Mouse (Mus musculus): ENCODE measurements around the gene Clip3. TPM values are rescaled to one million over a fixed set of nuclear protein-coding genes. Genes with fewer than 3 reads are reported as not detected.

Gene Clip3
- polyA plus RNA-seq, 1 experiment from 2014 or later = 99.2 TPM

DNA sequence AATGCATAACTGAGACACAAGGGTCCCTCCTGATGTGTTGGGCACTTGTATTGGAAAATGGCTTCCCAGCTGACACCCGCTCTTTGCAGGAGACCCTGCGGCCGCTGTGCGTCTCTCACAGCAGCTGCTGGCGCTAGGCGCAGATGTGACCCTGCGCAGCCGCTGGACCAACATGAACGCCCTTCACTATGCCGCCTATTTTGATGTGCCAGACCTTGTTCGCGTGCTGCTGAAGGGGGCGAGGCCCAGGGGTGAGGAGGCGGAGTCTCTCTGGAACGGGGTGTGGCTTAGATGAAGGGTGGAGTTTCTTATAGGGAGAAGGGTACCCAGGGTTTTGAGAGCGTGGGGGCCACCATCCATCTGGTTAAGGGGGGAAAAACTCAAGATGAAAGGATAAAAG, 5.7 kb downstream of the Clip3 start:
- Histone ChIP-seq H3K9me3 (no peaks in the 10 kb centered on the region), H3K36me3 (peaks cover 86% of the 10 kb centered on the region), H3K4me3 (replicated peaks) (no peak overlapping the region), H3K4me2 (replicated peaks) (no peak overlapping the region), H3K4me1 (replicated peaks) (peaks cover 29% of the 10 kb centered on the region), H3K9ac (replicated peaks) (no peak overlapping the region), H3K27me3 (no peaks in the 10 kb centered on the region), H3K27ac (no peak overlapping the region)
- WGBS = 86% methylated on average over 16 of the region's 16 CpGs
- ATAC-seq = no peak

DNA sequence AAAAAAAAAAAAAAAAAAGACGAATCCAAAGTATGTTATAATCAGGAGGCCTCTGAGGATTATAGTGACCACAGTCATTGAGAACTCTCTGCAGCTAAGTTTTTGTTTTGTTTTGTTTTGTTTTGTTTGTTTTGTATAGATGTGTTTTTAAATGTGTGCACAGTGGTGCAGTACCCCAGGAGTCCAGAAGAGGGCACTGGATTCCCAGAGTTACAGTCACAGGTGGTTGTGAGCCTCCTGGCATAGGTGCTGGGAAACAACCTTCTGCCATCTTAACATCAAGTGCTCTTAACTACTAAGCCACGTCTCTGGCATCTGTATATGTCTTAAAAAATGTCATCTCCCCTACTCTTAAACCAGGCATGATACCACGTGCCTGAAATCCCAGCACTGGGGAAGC, 9.4 kb downstream of the Clip3 start:
- Histone ChIP-seq H3K27ac (no peak overlapping the region), H3K4me3 (replicated peaks) (no peak overlapping the region), H3K36me3 (peaks cover 91% of the 10 kb centered on the region), H3K27me3 (no peaks in the 10 kb centered on the region), H3K9ac (replicated peaks) (no peak overlapping the region), H3K9me3 (no peaks in the 10 kb centered on the region), H3K4me1 (replicated peaks) (no peaks in the 10 kb centered on the region), H3K4me2 (replicated peaks) (no peak overlapping the region)
- 49% methylated on average over 3 of the region's 3 CpGs for WGBS
- no peak for ATAC-seq

DNA sequence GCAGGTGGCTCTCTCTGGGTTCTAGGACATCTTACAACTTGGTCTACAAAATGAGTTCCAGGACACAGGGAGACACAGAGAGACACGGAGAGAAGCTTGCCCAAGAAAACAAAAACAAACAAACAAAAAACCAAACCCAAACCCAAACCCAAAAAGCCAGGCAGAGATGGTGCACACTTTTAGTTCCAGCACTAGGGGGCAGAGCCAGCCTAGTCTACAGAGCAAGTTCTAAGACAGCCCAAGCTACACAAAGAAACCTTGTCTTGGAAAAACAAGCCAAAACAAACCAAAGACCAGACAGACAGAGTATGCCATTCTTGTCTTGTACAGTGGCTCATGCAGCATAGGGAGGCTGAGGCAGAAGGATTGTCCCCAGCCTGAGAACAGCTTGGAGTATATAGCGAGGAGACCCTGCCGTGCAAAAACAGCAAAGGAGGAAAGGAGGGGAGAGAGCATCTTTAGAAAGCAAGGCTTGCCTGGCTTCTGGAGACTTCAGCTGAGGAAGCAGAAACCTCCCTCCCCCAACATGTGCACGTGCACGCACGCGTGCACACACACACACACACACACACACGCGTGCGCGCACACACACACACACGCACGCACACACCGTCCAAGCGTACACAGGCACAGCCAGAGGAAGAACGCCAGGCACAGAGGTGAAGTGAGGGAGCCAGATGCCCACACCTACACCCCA, 14.7 kb downstream of the Clip3 start:
- WGBS = 94% methylated on average over 16 of the region's 16 CpGs

DNA sequence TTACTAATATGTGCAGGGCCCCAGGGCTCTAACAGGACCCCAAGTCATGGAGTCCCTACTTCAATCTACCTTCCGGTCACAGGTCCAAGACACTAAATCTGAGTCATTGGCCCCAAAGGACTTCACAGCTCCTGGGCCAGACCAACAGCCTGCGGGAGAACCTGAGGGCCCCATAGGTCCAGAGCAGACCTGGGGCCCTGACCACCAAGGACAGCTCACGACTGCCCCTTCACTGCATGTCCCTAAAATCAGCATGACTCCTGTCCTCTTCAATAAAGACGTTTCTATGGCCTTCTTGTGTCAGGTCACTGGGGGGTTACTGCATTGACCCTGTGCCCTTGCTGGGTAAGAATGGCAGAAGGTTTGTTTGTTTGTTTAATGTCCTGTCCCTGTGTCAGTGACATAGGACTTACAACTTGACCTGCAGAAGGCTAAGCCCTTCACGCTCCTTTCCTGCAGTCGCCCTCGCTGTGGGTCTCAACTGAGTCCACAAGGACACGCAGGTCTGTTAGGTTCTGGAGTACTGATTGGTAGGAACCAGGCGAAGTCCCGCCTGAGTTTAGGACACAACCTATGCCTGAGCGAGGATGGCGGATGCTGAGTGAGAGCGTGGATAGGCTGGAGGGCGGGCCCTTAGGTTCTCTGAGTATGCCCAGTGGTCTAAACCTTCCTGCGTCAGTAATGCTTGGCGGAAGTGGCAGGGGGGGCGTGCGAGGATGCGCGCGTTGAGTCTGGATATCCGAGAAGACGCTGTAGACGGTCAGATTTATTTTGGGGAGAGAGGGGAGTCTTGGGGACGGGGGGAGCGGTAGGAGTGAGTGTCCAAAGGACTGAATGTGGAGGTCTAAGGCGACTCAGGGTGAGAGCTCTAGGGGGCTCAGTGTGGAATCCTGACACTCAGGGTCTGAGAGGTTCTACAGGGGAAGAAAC, 16.8 kb downstream of the Clip3 start, which contains the start of gene Alkbh6:
Alkbh6 (plus strand) TSS at position 642 of the 930 bp plus-strand sequence.
- H3K4me3 ChIP-seq (replicated peaks) = peak within 1 kb of the TSS; percentile 77
- peaks cover 52% of the 10 kb centered on the region for H3K36me3 ChIP-seq
- WGBS = 4% methylated on average over 27 of the region's 27 CpGs
- H3K4me1 ChIP-seq (replicated peaks) = peaks cover 24% of the 10 kb centered on the region
- H3K4me2 ChIP-seq (replicated peaks) = peak within 1 kb of the TSS; percentile 76
- peak within 1 kb of the TSS; percentile 82 for H3K9ac ChIP-seq (replicated peaks)
- H3K27ac ChIP-seq = peak within 1 kb of the TSS; percentile 81
- ATAC-seq = peak; percentile 100
- no peaks in the 10 kb centered on the region for H3K9me3 ChIP-seq
- no peaks in the 10 kb centered on the region for H3K27me3 ChIP-seq

More for the DNA sequence above, 14.7 kb downstream of the Clip3 start:
- ATAC-seq = no peak
- Histone ChIP-seq H3K4me1 (replicated peaks) (peaks cover 24% of the 10 kb centered on the region), H3K27me3 (no peaks in the 10 kb centered on the region), H3K36me3 (peaks cover 57% of the 10 kb centered on the region), H3K27ac (no peak overlapping the region), H3K9ac (replicated peaks) (no peak overlapping the region), H3K4me2 (replicated peaks) (no peak overlapping the region), H3K4me3 (replicated peaks) (no peak overlapping the region), H3K9me3 (no peaks in the 10 kb centered on the region)

DNA sequence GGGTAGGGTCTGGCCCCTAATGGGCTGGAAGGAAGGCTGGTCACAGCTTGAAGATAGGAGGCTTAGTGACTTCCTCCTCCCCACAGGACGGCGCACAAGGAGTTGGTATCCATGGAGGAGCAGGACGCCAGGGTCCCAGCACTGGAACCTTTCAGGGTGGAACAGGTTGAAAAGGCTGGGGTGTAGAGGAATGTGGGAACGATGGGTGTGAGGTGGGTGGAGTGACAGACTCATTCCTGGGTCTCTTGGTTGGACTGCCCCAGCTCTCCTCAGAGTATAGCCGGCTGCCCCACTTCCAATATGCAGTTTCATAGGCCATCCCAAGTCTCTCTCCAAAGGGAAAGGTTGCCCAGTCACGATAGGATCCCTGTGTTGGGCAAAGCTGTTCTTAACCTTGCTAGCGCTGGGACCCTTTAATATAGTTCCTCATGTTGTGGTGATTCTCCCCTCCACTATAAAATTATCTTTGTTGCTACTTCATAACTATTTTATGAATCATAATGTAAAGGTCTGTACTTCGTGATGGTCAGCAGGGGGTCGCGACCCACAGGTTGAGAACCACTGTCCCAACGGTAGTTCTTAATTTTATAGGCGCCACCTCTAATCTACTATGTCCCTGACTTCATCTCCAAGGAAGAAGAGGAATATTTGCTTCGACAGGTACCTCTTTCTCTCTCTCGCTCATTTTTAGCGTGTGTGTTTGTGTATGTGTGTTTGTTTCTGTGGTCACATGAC, 18.0 kb downstream of the Clip3 start:
- peak overlapping the region; percentile 82 for H3K9ac ChIP-seq (replicated peaks)
- no peak overlapping the region for H3K27ac ChIP-seq
- peak overlapping the region; percentile 76 for H3K4me2 ChIP-seq (replicated peaks)
- no peaks in the 10 kb centered on the region for H3K9me3 ChIP-seq
- H3K36me3 ChIP-seq = peaks cover 50% of the 10 kb centered on the region
- no peak for ATAC-seq
- WGBS = 69% methylated on average over 15 of the region's 15 CpGs
- peak overlapping the region; percentile 77 for H3K4me3 ChIP-seq (replicated peaks)
- peaks cover 25% of the 10 kb centered on the region for H3K4me1 ChIP-seq (replicated peaks)
- H3K27me3 ChIP-seq = no peaks in the 10 kb centered on the region

DNA sequence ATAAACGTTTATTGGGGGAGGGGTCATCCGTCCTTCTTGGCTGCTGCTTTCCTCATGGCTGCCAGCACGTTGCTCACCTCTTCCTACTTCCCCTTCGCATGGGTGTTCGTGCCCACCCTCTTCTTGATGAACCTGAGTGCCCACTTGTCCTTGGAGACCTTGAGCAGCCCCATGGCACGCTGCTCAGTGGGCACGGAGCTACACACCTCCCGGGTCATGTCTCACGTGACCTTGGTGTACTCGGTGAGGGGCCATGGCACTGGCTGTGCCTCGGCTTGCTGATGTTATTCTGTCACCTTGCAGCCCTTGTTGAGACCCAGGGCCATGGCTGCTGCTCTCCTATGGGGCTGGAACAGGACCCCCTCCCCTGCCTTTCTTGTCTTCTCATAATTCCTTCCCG, 18.6 kb downstream of the Clip3 start:
- Histone ChIP-seq H3K4me1 (replicated peaks) (peaks cover 28% of the 10 kb centered on the region), H3K27ac (no peak overlapping the region), H3K27me3 (no peaks in the 10 kb centered on the region), H3K9ac (replicated peaks) (0 out of 2 replicates have a peak overlapping the region, but pooled peaks have one; percentile 5), H3K4me2 (replicated peaks) (peak overlapping the region; percentile 76; the same call in 1 of the 2 replicates), H3K36me3 (peaks cover 47% of the 10 kb centered on the region), H3K4me3 (replicated peaks) (no peak overlapping the region), H3K9me3 (no peaks in the 10 kb centered on the region)
- WGBS = 89% methylated on average over 12 of the region's 12 CpGs
- no peak for ATAC-seq

DNA sequence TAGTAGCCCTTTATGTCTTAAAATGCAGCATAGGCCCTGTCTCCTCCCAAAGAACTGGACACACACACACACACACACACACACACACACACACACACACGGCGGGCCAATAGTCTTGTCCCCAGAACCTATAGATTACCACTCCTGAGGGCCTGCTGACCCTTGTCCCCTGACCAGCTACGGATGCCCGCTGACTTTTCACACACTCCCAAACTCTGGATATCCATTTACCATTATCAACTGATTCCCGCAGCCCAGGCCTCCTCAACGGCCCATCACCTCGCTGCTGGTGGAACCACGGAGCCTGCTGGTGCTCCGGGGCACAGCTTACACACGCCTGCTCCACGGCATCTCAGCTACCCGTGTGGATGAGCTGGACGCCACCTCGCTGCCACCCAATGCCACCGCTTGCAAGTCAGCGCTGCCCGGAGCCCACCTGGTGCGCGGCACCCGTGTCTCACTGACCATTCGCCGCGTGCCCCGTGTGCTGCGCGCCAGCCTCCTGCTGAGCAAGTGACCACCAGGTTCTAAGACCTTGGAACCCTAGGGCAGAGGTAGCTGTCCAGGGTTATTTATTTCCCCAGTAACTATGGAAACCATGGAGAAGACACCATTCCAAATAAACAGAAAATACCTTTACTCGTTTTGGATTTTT, 22.3 kb downstream of the Clip3 start:
- no peak overlapping the region for H3K4me3 ChIP-seq (replicated peaks)
- no peak overlapping the region for H3K27ac ChIP-seq
- H3K4me2 ChIP-seq (replicated peaks) = no peak overlapping the region
- no peaks in the 10 kb centered on the region for H3K27me3 ChIP-seq
- no peaks in the 10 kb centered on the region for H3K9me3 ChIP-seq
- no peak for ATAC-seq
- WGBS = 53% methylated on average over 27 of the region's 27 CpGs
- peaks cover 25% of the 10 kb centered on the region for H3K36me3 ChIP-seq
- peaks cover 20% of the 10 kb centered on the region for H3K4me1 ChIP-seq (replicated peaks)
- no peak overlapping the region for H3K9ac ChIP-seq (replicated peaks)

DNA sequence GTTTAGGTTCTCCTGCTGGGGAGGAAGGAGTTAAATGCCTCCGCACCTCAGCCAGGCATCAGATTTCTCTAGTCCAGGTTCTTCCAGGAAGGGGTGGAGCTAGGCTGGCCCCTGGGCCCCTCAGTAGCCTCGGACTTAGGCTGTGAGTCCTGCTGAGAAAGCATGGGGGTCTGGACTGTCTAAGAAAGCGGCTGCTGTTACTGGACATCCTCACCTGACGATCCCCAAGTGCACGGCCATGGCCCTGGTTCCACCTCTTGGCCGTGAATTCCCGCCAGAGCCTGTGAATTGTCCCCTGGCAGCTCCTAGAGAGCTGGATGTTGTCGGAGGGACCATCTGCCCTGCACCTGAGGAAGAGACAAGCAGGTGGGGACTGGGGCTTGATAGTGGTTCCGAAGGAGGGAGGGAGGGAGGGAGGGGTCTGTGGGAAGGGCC, 23.2 kb downstream of the Clip3 start, which contains the start of gene Syne4:
Syne4 (plus strand) TSS at position 87 of the 435 bp plus-strand sequence.
- WGBS = 3% methylated on average over 9 of the region's 9 CpGs
- ATAC-seq = no peak
- H3K4me1 ChIP-seq (replicated peaks) = peaks cover 13% of the 10 kb centered on the region
- no peaks in the 10 kb centered on the region for H3K9me3 ChIP-seq
- H3K4me3 ChIP-seq (replicated peaks) = no peak within 1 kb of the TSS
- no peaks in the 10 kb centered on the region for H3K27me3 ChIP-seq
- H3K36me3 ChIP-seq = peaks cover 25% of the 10 kb centered on the region
- H3K27ac ChIP-seq = no peak within 1 kb of the TSS
- H3K9ac ChIP-seq (replicated peaks) = peak within 1 kb of the TSS; percentile 32; the same call in 1 of the 2 replicates
- peak within 1 kb of the TSS; percentile 7; the same call in 1 of the 2 replicates for H3K4me2 ChIP-seq (replicated peaks)

DNA sequence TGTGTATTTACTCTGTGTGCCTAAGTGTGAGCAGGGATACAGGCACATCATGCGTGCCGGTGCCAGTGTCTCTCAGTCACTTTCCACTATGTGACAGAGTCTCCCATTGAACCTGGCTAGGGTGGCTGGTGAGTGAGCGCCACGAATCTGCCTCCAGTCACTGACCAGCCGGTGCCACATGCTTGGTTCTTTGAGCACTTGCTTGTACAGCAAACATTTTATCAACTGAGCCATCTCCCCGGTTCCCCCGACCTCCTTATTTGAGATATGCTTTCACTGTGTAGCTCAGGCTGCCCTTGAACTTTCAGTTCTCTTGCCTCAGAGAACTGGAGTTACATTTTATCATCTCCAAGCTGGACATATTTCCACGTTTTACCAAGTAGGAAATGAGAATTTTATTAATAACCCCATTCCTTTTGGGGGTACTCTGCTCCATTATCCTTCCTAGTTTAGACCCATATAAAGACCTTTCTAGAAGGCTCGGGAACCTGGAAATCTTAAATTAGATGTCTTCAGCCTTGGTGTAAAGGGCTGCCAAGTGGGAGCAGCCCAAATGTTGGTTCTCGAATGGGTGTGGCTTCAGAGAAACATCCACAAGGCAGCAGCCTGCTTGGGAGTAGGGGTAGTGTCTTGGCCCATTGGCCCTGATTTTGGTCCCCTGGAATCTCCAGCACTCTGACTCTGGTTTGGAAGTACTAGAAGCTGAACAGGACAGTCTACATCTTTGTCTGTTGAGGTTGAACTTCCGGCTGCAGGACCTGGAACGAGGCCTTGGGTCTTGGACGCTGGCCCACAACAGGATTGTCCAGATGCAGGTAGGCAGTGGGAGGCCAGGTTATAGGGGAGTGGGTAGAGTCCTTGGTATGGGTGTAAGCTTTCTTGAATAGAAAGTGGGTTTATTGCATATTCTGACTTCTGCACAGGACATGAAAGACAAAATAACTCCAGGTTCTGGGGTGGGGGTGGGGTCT, 24.3 kb downstream of the Clip3 start:
- Histone ChIP-seq H3K4me2 (replicated peaks) (no peak overlapping the region), H3K9ac (replicated peaks) (no peak overlapping the region), H3K9me3 (no peaks in the 10 kb centered on the region), H3K27me3 (no peaks in the 10 kb centered on the region), H3K4me1 (replicated peaks) (peaks cover 8% of the 10 kb centered on the region), H3K4me3 (replicated peaks) (no peak overlapping the region), H3K27ac (no peak overlapping the region), H3K36me3 (peaks cover 25% of the 10 kb centered on the region)
- no peak for ATAC-seq
- 81% methylated on average over 13 of the region's 13 CpGs for WGBS

DNA sequence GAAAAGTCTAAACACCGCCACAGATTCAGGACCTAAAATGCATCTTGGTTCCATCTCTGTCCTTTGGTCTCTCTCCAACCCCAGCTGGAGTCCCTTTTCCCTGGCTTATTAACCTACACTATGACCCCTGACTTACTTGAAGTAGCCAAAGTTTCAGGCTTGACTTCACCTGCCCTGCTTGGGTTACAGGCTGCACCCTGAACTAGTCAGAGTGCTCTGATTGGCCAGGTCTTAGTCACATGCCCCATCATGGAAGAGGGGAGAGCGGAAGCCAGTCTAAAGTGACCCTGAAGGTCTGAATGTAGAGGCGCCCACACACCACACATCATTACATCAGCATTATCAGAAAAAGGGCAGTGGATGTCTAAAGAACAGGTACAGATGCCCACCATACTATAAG, 26.6 kb downstream of the Clip3 start:
- ATAC-seq = no peak

More for the DNA sequence above, 26.6 kb downstream of the Clip3 start:
- no peak overlapping the region for H3K4me2 ChIP-seq (replicated peaks)
- H3K9me3 ChIP-seq = no peaks in the 10 kb centered on the region
- no peak overlapping the region for H3K9ac ChIP-seq (replicated peaks)
- H3K27me3 ChIP-seq = no peaks in the 10 kb centered on the region
- peaks cover 5% of the 10 kb centered on the region; the same call in 1 of the 2 replicates for H3K36me3 ChIP-seq
- H3K27ac ChIP-seq = no peak overlapping the region
- WGBS = 95% methylated on average over 3 of the region's 3 CpGs
- H3K4me3 ChIP-seq (replicated peaks) = no peak overlapping the region
- H3K4me1 ChIP-seq (replicated peaks) = peaks cover 22% of the 10 kb centered on the region
